Mouse (Mus musculus): ENCODE measurements around the gene Hmx2. TPM values are rescaled to one million over a fixed set of nuclear protein-coding genes. Genes with fewer than 3 reads are reported as not detected.

Gene Hmx2
- polyA plus RNA-seq, 1 experiment from 2014 or later, result 0.53 TPM

GRCm38 (mm10) chr7:131556541-131557271 lies 8.1 kb downstream of the Hmx2 start:
- no peak for ATAC-seq
- ChIA-PET CTCF (no interaction called here), POLR2A (no interaction called here)
- DNase-seq (ENCODE audit: low read depth, low spot score), result no peak
- peaks cover 13% of the 10 kb centered on the region for H3K27me3 ChIP-seq
- TF ChIP-seq CTCF (IDR thresholded peaks at IDR 0.05), result no peak
- in situ Hi-C loops (cut with MboI; ENCODE audit: low pct_unique_long_range_greater_than_20kb), result loop anchor here (25.0 kb wide), 1 partner anchor 1006 kb away; no protein-coding TSS in a partner anchor

DNA sequence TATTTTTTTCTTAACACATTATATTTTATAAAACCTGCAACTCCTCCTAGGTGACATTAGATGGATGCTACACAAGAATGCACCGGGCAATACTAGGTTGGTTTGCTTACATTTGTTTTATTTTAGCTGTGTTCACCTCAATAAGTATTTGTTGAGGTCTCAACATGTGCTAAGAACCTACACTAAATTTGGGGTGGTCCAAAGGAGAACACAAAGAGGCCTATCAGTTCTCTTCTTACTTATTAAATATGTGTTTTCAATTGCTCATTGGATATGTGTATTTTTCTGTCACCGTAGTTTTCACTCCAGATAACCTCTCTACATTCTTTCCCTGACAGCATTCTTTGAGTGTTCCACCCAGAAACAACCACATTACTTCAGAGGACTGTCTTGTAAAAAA lies 9.2 kb downstream of the Hmx2 start:
- ATAC-seq, result no peak
- ChIA-PET CTCF (no interaction called here), POLR2A (no interaction called here)
- DNase-seq (ENCODE audit: low read depth, low spot score), result no peak
- in situ Hi-C loops (cut with MboI; ENCODE audit: low pct_unique_long_range_greater_than_20kb), result loop anchor here (25.0 kb wide), 1 partner anchor 1005 kb away; no protein-coding TSS in a partner anchor
- H3K27me3 ChIP-seq, result peaks cover 9% of the 10 kb centered on the region
- no peak for TF ChIP-seq CTCF (IDR thresholded peaks at IDR 0.05)

- CTCF ChIA-PET, result interaction anchor here (1.9 kb wide), 1 partner anchor 20 kb away, joined by 6 read pairs; no protein-coding TSS in a partner anchor
- POLR2A ChIA-PET, result interaction anchor here (0.8 kb wide), 1 partner anchor 615 kb away, joined by 3 read pairs; no protein-coding TSS in a partner anchor
- no peaks in the 10 kb centered on the region for H3K27me3 ChIP-seq
- peak; percentile 95 for ATAC-seq
- TF ChIP-seq CTCF (IDR thresholded peaks at IDR 0.05), result no peak
- DNase-seq (ENCODE audit: low read depth, low spot score), result peak; percentile 85
- in situ Hi-C loops (cut with MboI; ENCODE audit: low pct_unique_long_range_greater_than_20kb), result loop anchor here (25.0 kb wide), 1 partner anchor 1002 kb away; no protein-coding TSS in a partner anchor
Observed at GRCm38 (mm10) chr7:131559986-131560696, 11.6 kb downstream of the Hmx2 start, which contains the start of gene Bub3. Gene Bub3 (plus strand): TSS chr7:131560222.

- DNase-seq (ENCODE audit: low read depth, low spot score), result no peak
- in situ Hi-C loops (cut with MboI; ENCODE audit: low pct_unique_long_range_greater_than_20kb), result loop anchor here (25.0 kb wide), 1 partner anchor 1002 kb away; no protein-coding TSS in a partner anchor
- no peak for TF ChIP-seq CTCF (IDR thresholded peaks at IDR 0.05)
- ATAC-seq, result peak; percentile 9
- CTCF ChIA-PET, result interaction anchor here (1.9 to 2.2 kb wide), 2 partner anchors 17 to 20 kb away, joined by 6 to 7 read pairs; no protein-coding TSS in a partner anchor
- POLR2A ChIA-PET, result interaction anchor here (0.7 kb wide), 1 partner anchor 107 kb away, joined by 3 read pairs; no protein-coding TSS in a partner anchor
- H3K27me3 ChIP-seq, result no peaks in the 10 kb centered on the region
Observed at GRCm38 (mm10) chr7:131560697-131561042, 12.1 kb downstream of the Hmx2 start.

DNA sequence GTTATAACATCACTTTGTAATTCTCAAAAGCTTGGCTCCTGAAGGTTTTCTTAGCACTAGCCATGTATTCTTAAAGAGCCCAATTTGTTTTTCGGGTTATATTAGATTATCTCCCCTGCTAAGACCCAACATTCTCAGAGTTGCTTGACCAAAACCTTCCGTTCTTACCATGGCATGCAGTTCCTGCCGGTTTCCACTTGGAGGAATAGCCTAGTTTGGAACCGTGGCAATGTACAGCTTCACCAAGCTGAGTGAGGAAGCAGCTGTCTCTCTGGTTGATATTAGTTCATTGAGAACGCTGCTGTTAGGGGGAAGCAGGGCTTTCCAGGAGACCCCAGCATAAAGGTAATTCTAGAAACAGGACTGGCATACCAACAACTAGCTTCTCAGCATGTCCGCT lies 26.7 kb downstream of the Hmx2 start:
- ChIA-PET CTCF (no interaction called here), POLR2A (interaction anchor here (0.5 kb wide), 1 partner anchor 11 kb away, joined by 3 read pairs; no protein-coding TSS in a partner anchor)
- H3K27me3 ChIP-seq, result no peaks in the 10 kb centered on the region
- DNase-seq (ENCODE audit: low read depth, low spot score) (no peak), ATAC-seq (no peak)
- no peak for TF ChIP-seq CTCF (IDR thresholded peaks at IDR 0.05)
- in situ Hi-C loops (cut with MboI; ENCODE audit: low pct_unique_long_range_greater_than_20kb), result no loop called here

DNA sequence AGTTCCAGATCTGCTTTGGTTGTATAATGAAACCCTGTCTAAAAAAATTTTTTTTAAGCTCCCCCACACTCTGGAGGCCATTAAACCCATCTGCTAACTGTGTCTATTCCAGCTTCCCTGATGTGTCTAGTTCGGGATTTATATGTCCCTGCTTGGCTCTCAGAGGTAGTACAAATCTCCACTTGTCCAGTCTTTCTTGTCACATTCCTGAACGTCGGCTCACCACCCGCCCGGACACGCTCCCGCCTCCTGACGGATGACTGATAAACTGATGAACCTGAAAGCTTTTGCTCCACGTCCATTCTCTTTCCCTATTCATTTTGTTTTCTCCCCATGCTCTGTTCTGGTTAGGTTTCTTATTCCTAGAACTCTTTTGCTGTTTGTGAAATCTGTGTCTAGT lies 33.6 kb downstream of the Hmx2 start:
- ATAC-seq (peak; percentile 83), DNase-seq (ENCODE audit: low read depth, low spot score) (no peak)
- H3K27me3 ChIP-seq, result no peaks in the 10 kb centered on the region
- ChIA-PET POLR2A (interaction anchor here (1.5 kb wide), 1 partner anchor 9 kb away, joined by 3 read pairs; no protein-coding TSS in a partner anchor), CTCF (no interaction called here)
- no peak for TF ChIP-seq CTCF (IDR thresholded peaks at IDR 0.05)
- in situ Hi-C loops (cut with MboI; ENCODE audit: low pct_unique_long_range_greater_than_20kb), result no loop called here

DNA sequence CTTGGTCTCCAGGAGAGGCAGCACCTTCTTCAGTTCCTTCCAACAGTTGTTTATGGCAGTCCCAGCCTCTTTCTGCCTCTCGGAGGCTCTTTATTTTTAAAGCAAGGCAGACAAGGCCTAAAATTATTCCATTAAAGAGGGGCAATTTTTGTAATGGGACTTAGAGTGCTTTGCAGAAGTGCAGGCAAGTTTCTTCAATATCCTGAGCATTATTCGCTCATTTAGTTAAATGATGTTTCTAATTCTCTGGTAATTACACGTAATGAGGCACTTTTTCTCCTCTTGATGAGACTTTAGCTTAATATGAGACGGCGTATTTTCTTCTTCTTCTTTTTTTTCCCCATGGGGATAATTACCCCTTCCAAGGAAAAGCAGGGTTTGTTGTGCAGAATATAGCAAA lies 37.0 kb downstream of the Hmx2 start:
- DNase-seq (ENCODE audit: low read depth, low spot score) (no peak), ATAC-seq (no peak)
- no peaks in the 10 kb centered on the region for H3K27me3 ChIP-seq
- CTCF ChIA-PET, result no interaction called here
- TF ChIP-seq CTCF (IDR thresholded peaks at IDR 0.05), result no peak
- POLR2A ChIA-PET, result no interaction called here
- in situ Hi-C loops (cut with MboI; ENCODE audit: low pct_unique_long_range_greater_than_20kb), result no loop called here

DNA sequence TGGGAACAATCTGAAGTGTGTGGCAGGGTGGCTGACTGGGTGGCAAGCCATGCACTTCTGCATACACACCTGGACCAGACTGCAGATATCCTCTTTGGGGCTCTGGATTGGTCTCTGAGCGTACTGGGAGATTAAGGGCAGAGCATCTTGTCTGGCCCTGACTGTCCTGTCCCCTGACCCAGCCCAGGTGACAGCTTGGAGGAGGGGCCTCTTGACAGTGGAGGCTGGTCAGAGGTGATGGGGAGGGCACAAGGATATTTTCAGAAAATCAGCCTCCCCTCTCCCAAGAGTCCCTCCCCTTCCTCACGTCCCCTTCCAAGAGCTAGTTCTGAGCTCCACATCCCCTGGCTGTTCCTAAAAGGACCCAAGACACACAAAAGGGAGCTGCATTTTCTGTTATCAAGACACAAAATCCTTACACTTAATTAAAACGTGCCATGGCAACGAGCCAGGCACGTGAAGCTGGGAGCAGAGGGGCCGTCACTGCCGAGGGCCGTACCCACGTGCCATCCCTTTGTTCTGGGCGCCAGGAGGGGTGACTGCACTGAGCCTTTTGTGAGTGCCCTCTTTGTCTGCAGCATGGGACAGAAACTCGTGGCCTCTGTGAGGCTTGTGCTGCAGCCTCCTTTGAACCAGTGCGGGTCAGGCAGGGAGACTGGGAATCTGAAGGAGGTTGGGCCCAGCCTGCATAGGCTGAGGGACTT lies 49.4 kb downstream of the Hmx2 start:
- ChIA-PET CTCF (no interaction called here), POLR2A (no interaction called here)
- in situ Hi-C loops (cut with MboI; ENCODE audit: low pct_unique_long_range_greater_than_20kb), result no loop called here
- no peaks in the 10 kb centered on the region for H3K27me3 ChIP-seq
- TF ChIP-seq CTCF (IDR thresholded peaks at IDR 0.05), result no peak
- no peak for DNase-seq (ENCODE audit: low read depth, low spot score)
- ATAC-seq, result no peak

DNA sequence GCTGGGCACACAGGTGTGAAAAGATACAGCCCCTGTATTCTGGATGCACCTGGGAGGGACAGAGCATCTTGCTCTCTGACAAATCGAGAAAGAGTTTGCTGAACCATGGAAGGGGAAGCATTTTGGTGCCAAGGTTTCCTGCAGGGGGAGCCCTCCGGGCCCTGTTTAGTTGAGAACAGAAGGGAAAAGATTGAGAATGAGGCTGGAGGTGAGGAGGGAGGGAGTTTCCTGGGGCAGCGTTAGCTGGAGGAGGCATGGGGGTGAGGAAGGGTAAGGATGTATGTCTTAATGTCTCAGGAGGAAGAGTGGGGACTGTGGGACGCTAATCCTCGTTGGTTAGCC lies 49.9 kb downstream of the Hmx2 start:
- POLR2A ChIA-PET, result no interaction called here
- DNase-seq (ENCODE audit: low read depth, low spot score), result no peak
- H3K27me3 ChIP-seq, result no peaks in the 10 kb centered on the region
- no peak for ATAC-seq
- TF ChIP-seq CTCF (IDR thresholded peaks at IDR 0.05), result peak; percentile 36
- CTCF ChIA-PET, result no interaction called here
- in situ Hi-C loops (cut with MboI; ENCODE audit: low pct_unique_long_range_greater_than_20kb), result no loop called here

GRCm38 (mm10) chr7:131602106-131602505 lies 53.5 kb downstream of the Hmx2 start:
- DNase-seq (ENCODE audit: low read depth, low spot score) (no peak), ATAC-seq (no peak)
- POLR2A ChIA-PET, result no interaction called here
- TF ChIP-seq CTCF (IDR thresholded peaks at IDR 0.05), result no peak
- H3K27me3 ChIP-seq, result no peaks in the 10 kb centered on the region
- CTCF ChIA-PET, result no interaction called here
- in situ Hi-C loops (cut with MboI; ENCODE audit: low pct_unique_long_range_greater_than_20kb), result no loop called here

Measured in Patski (cell line).